Mouse (Mus musculus) yolk sac, embryonic 10.5 days (tissue): ENCODE data around the gene Cyba.

Experiments used
- DNase-seq: peaks from one replicate; pipeline ENCODE4 v3.0.0-alpha.2; 2017; ENCODE audit warnings: low spot score

Cyba gene

GRCm38 (mm10) chr8:122432443-122433268 lies at the start of gene Cyba:
Cyba (minus strand) TSS chr8:122432930.
- DNase-seq, result peak; percentile 87

- DNase-seq, result no peak
These were observed 49.7 kb upstream of the Cyba start for GRCm38 (mm10) chr8:122482448-122482847.

GRCm38 (mm10) chr8:122475580-122476320 lies 43.0 kb upstream of the Cyba start, which contains the start of the genes Rnf166 and Ctu2:
Rnf166 (minus strand) TSS chr8:122476064.
Ctu2 (plus strand) TSS chr8:122476143.
- DNase-seq, result peak; percentile 89

GRCm38 (mm10) chr8:122474951-122475560 lies 42.3 kb upstream of the Cyba start:
- no peak for DNase-seq

- DNase-seq, result no peak
These were observed 41.2 kb upstream of the Cyba start for GRCm38 (mm10) chr8:122473911-122474421.

- no peak for DNase-seq
These were observed 38.0 kb upstream of the Cyba start for GRCm38 (mm10) chr8:122470691-122471090.

GRCm38 (mm10) chr8:122469965-122470364 lies 37.2 kb upstream of the Cyba start:
- no peak for DNase-seq

GRCm38 (mm10) chr8:122469407-122469806 lies 36.7 kb upstream of the Cyba start:
- peak; percentile 75 for DNase-seq

GRCm38 (mm10) chr8:122467816-122468215 lies 35.1 kb upstream of the Cyba start:
- DNase-seq, result no peak

GRCm38 (mm10) chr8:122464985-122465384 lies 32.3 kb upstream of the Cyba start:
- DNase-seq, result no peak

GRCm38 (mm10) chr8:122463651-122464640 lies 31.2 kb upstream of the Cyba start:
- peak; percentile 85 for DNase-seq

- DNase-seq, result no peak
These were observed 29.8 kb upstream of the Cyba start for GRCm38 (mm10) chr8:122462510-122462909.

- no peak for DNase-seq
These were observed 28.9 kb upstream of the Cyba start for GRCm38 (mm10) chr8:122461473-122462148.

- peak; percentile 80 for DNase-seq
These were observed 28.1 kb upstream of the Cyba start, which contains the start of gene Snai3 for GRCm38 (mm10) chr8:122460524-122461472. Snai3 (minus strand) TSS chr8:122460733.

GRCm38 (mm10) chr8:122459990-122460389 lies 27.3 kb upstream of the Cyba start:
- no peak for DNase-seq

- DNase-seq, result no peak
These were observed 26.6 kb upstream of the Cyba start for GRCm38 (mm10) chr8:122459218-122459900.

GRCm38 (mm10) chr8:122457171-122457570 lies 24.4 kb upstream of the Cyba start:
- DNase-seq, result no peak

- DNase-seq, result no peak
These were observed 21.7 kb upstream of the Cyba start for GRCm38 (mm10) chr8:122454409-122454808.

GRCm38 (mm10) chr8:122452154-122452553 lies 19.4 kb upstream of the Cyba start:
- no peak for DNase-seq
